Mouse (Mus musculus) spleen, adult 2 months (tissue): ENCODE data around the gene Arhgef26.

Experiments
- CTCF ChIP-seq: fragments of 200-500 bp; IDR thresholded peaks from 2 replicates; pipeline ENCODE4 v1.5.1; 2011; ENCODE audit warnings: mild to moderate bottlenecking, inconsistent platforms; ENCODE audit not compliant: insufficient read depth, insufficient read length, insufficient replicate concordance; ENCODE audit errors: extremely low read depth
- POLR2A ChIP-seq: fragments of 200-500 bp; IDR thresholded peaks from 2 replicates; pipeline ENCODE4 v1.6.1; 2011; ENCODE audit warnings: low read depth, low read length, inconsistent platforms

DNA sequence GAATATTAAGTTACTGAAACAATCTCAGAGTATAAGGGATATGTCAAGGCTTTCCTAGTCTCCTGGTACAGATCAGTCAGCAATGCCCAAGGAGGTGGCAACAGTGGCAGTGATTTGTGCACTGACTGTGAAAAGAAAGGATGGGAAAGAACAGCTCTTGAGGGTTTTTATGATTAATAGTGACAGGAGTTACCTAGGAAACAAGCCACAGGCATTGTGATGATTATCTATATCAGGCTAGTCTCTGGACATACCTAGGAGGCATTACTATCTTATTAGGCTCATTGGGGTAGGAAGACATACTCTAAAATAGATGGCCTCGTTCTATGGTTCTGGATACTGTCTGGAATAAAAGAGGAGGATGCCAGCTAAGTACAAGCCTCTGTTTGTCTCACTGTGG is 13.4 kb upstream of the Arhgef26 start:
- TF ChIP-seq CTCF (no peak), POLR2A (no peak)
